Mouse (Mus musculus): ENCODE results near the gene Cxadr. TPM values are rescaled to one million over a fixed set of nuclear protein-coding genes. Genes with fewer than 3 reads are reported as not detected.

The Cxadr gene
- polyA plus RNA-seq (2012; fragmentation: generic; extraction: Trizol), result 1 to 10 TPM in 1 of 2 experiments, under 1 TPM in 1; 0.42 to 7.8 TPM

DNA sequence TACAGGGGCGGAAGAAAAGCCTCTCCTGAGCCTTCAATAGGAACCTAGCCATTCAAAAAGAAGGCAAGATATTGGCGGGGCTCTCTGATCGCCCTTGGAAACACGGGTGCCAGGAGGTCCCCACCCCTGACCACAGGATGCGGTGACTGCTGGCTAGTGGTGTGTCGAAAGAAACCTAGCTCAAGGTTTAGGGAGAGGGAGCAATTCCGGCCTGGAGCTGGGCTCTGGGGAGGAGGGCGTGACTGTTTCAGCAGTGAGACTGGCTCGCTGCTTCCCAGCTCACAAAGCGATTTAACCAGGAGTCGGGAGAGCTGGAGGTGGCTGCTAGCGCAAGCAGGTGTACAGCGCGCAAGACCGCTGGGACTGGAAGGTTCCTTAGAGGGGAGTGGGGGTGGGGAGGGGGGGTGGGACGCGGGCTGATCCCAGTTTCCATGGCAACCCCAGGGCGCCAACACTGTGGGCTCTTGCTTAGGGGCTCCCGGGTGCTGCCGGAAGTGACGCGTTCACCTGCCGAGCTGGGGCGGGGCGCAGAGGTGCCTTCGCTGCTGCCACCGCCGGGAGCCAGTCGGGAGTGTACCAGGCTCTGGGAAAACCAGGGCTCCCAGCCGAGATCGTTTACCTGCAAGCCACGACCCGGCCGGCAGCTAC lies at the start of gene Cxadr:
Gene Cxadr (plus strand): TSS at position 307 of the 648 bp plus-strand sequence.

GRCm38 (mm10) chr16:78376745-78377570 lies 75.7 kb downstream of the Cxadr start, which contains the start of gene Btg3:
Gene Btg3 (minus strand): TSS chr16:78377192.

Other genes starting within 250 kb of the Cxadr start
- gene Btg3, start 75.7 kb downstream of the Cxadr start, polyA plus RNA-seq (2012; fragmentation: generic; extraction: Trizol), result 10 to 100 TPM in 1 of 2 experiments, 1 to 10 TPM in 1; 6.1 to 17.1 TPM

Data from C3H10T1/2 (cell line).